Mouse (Mus musculus): ENCODE data around the gene Gm26938.

DNA sequence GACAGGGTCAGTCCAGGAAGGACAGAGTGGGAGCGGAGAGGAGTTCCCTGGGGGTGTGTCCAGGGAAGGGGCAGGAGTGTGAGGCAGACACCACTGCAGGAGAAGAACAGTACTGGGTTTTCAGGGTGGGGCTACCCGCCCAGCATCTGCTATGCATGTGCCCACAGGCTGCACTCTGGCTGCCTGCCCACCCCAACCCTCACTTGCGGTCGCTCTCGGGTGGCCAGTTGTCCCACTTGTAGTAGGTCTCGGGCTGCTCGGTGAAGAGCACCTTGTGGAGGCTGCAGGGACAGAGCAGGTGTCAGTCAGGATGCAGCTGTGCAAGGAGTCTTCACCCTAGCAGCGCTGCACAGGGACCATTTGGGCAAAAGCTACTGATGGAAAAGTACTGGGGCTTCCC, 58.0 kb downstream of the Gm26938 start:
- TF ChIP-seq POLR2A (IDR thresholded peaks at IDR 0.05; ENCODE audit: borderline replicate concordance, extremely low read depth, low read depth, low read length), result no peak
- TF ChIP-seq CTCF (IDR thresholded peaks at IDR 0.05; ENCODE audit: insufficient read depth, low read length), result no peak

Data from lung, adult 2 months (tissue).